Mouse (Mus musculus) adrenal gland, postnatal 10 days (tissue): ENCODE results near the gene Fam198a. TPM values are rescaled to one million over a fixed set of nuclear protein-coding genes. Genes with fewer than 3 reads are reported as not detected.

Experiments used
- DNase-seq: peaks from one replicate; pipeline ENCODE4 v3.0.0; 2021; ENCODE audit warnings: mixed read lengths
- long read RNA-seq, 2 experiments: library from polyadenylated mRNA; stranded (forward); transcript quantifications; one replicate each; pipeline ENCODE4 v2.0.0; 2021
- total RNA-seq, 2 experiments: library from RNA; stranded (reverse); gene quantifications; 2 replicates each; pipeline ENCODE4 v1.2.3; 2021

Fam198a gene
- total RNA-seq = 1 to 10 TPM; 3.9 to 5.6 TPM
- long read RNA-seq, experiment 1, partial matches to known transcripts = 0 of 3 reads
- long read RNA-seq, experiment 1, other reads (novel, unspliced or antisense) = 0 of 3 reads
- long read RNA-seq, experiment 2, partial matches to known transcripts = 0 of 2 reads
- long read RNA-seq, experiment 2, other reads (novel, unspliced or antisense) = 0 of 2 reads

DNA sequence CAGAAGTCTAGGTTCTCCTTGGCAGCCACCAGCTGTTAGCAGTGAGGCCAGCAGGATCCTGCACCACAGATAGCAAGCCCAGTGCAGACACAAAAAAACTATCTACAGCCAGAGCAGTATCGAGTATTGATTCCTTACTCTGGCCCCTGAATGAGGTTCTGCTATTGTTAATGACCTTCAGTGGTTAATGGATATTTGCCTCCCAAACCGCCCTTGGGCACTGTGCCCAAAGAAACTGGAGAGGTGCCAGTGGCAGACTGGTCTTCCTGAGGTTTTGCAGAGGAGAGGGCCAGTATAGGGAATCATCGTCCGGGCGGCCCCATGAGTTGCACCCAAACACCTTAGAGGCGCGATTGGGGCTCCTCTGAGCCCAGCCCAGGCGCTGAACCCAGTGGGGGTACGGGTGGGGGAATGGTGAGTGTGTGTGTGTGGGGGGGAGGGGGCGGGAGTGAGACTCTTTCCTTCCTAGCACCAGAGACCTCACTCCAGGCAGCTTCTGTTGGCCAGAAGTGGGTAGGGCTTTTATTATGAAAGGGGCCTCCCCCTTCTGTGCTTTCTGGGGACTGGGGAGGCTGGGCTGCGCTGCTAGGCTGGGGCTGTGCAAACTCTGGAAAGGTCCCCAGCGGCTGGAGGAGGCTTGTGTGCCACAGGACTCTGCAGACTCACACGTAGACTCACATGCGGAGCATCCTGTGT lies at the start of gene Fam198a:
TSS of gene Fam198a (plus strand) at position 571 of the 696 bp plus-strand sequence.
- DNase-seq = peak; percentile 95

- DNase-seq = no peak
Observed at GRCm38 (mm10) chr9:121901710-121902700, 48.8 kb upstream of the Fam198a start.

GRCm38 (mm10) chr9:121903476-121904305 lies 47.1 kb upstream of the Fam198a start:
- DNase-seq = peak; percentile 57

- no peak for DNase-seq
Observed at GRCm38 (mm10) chr9:121904319-121904718, 46.5 kb upstream of the Fam198a start.

- DNase-seq = no peak
Observed at GRCm38 (mm10) chr9:121904946-121905345, 45.8 kb upstream of the Fam198a start.

DNA sequence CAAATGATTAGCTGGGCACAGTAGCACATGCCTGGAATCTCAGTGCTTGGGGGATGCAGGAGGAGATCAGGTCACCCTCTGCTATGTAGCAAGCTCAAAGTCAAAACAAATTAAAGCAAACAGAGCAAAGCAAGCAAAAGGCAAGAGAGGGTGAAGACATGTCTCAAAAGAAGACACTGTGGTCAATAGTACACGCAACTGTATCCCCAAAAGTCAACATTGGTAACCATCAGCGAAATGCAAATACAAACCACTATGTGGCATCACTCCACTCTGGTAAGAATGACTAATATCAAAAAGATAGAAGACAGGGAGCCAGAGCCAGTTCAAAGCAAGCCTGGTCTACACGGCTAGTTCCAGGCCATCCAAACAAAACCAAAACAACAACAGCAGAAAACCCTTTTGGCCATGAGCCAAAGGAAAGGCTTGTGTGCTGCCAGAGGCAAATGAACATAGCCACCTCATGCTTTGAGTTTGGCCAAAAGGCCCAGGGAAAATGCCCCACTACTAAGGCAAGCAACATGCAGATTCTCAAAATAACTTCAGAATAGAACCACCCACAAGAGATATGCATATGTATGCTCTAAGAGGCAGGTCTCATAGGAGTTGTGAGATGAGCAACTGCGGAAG lies 45.1 kb upstream of the Fam198a start:
- DNase-seq = no peak

- DNase-seq = no peak
Observed at GRCm38 (mm10) chr9:121906456-121906855, 44.3 kb upstream of the Fam198a start.

GRCm38 (mm10) chr9:121907356-121908070 lies 43.3 kb upstream of the Fam198a start:
- no peak for DNase-seq

- DNase-seq = no peak
Observed at GRCm38 (mm10) chr9:121908321-121908720, 42.5 kb upstream of the Fam198a start.

- DNase-seq = no peak
Observed at GRCm38 (mm10) chr9:121909635-121910034, 41.2 kb upstream of the Fam198a start.

GRCm38 (mm10) chr9:121911196-121911595 lies 39.6 kb upstream of the Fam198a start:
- DNase-seq = no peak

DNA sequence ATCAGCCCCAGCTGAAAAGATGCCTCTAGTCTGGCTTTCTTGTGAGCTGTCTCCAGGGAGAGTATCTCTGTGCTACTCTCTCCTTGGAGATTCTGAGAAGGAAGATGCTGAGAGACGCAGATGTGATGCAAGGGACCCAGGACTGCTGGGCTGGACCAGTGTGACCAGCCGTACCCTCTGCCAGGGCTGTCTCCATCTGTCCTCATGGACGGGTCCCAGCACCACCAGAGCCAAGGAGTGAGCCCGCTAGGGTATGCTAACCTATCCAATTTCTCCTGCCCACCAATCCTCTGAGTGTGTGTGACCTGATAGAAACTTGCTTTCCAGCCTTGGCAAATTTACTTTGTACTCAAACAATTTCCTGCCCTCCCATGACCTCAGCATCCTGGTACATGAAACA lies 38.0 kb upstream of the Fam198a start:
- no peak for DNase-seq

DNA sequence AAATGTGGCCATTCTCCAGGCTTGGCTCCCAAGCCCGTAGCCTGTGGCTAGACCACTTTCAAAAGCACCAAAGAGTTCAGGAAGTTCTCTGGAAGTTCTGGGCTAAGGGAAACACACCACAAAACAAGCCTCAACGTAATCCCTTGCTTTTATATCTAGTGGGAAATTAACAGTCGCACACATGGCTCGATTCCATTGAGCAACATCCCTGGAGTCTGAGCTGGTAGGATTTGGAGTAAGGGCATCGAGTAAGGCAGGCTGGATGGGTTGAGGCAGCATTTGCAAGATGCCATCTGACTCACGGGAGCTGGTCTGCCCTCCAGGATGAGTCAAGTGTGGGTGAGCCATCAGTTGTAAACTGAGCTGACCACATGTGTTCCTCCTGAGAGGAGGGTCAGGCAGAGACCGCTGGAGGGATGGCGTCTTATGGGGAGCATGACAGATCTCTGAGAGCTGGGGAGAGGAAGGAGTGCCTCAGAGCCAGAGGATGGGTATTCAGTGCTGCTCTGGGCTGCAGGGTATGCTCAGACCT lies 36.5 kb upstream of the Fam198a start:
- no peak for DNase-seq

- no peak for DNase-seq
Observed at GRCm38 (mm10) chr9:121915056-121915455, 35.7 kb upstream of the Fam198a start.

DNA sequence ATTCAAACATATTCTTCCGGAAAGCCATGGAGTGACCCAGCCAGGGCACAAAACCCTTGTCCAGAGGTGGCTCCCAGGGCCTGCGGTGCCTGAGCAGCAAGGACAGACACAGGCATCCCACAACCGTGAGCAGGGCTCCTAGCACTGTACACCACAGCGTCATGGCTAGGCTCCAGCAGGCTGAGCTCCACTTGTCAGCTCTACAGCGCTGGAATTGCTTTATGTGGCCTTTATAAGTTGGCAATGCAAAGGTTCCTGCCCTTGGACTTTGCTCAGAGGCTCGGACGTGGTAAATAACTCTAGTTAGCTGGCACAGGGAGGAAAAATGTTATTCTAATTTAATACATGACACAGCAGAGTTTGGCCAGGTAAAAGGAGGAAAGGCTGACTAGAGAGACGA lies 34.7 kb upstream of the Fam198a start, which contains the start of gene Cyp8b1:
TSS of gene Cyp8b1 (minus strand) at position 204 of the 400 bp plus-strand sequence.
- DNase-seq = peak; percentile 78

DNA sequence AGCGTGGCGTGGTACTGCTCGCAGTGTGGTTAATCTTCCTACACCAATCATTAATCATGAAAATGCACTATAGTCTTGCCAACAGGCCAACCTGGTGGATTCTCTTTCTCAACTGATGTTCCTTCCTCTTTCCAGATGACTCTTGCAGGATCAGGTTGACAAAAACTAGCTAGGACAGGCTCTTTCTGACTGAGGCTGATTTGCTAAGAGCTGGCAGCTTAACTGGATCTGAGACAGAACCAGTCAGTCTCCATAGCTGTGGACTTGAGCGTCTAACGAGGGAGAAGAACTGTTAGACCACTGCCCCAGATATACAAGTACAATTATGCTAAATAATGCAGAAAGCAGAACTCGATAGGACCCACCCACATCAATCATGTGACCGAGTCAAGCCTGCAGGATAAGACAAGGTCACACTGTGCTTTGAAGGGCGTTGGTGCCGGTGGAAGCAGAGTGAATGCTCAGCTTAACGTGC lies 31.7 kb upstream of the Fam198a start:
- peak; percentile 61 for DNase-seq

GRCm38 (mm10) chr9:121923443-121923842 lies 27.3 kb upstream of the Fam198a start:
- no peak for DNase-seq

- DNase-seq = no peak
Observed at GRCm38 (mm10) chr9:121923906-121924305, 26.9 kb upstream of the Fam198a start.

DNA sequence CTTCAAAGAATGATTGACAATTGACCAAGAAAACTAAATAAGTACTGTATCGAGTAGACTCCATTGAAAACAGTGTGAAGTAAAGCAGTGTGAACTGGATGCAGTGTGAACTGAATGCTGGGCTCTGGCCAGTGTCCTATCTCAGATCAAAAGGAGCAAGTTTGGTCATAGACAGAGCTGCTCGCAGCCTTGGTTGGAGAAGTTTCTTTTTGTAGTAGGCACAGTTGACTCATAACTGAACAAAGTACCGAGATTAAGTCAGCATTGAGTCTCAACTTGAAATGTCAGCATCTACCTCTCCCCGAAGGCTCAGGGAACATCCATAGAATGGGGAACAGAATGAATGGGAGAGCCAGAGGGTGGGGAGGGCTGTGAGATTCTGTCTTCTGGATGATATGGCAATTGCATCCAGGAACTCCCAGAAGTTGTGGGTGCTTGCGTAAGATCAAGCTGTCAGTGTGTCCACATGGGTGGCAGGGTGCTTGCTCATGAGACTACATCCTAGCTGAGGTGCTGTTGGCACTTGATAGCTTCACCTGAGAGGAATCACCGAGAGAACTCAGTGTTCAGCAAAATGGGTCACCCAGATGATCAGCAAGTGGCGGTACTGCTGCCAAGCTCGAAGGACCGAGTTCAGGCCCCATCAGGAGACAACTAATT lies 25.8 kb upstream of the Fam198a start:
- DNase-seq = no peak

- no peak for DNase-seq
Observed at GRCm38 (mm10) chr9:121925959-121926358, 24.8 kb upstream of the Fam198a start.
